Mouse (Mus musculus) heart, embryonic 16.5 days (tissue): ENCODE measurements around the gene Mtfp1. TPM values are rescaled to one million over a fixed set of nuclear protein-coding genes. Genes with fewer than 3 reads are reported as not detected.

Experiments used
- ATAC-seq: fragments of 200-750 bp; cut with Nextera tagmentation; replicated peaks from 2 replicates; pipeline ENCODE4 v1.8.0; 2017; ENCODE audit warnings: moderate number of reproducible peaks; ENCODE audit not compliant: insufficient read depth, low FRiP score; ENCODE audit errors: extremely low read depth
- H3K27ac ChIP-seq: fragments of 300-500 bp; sonication (generic); 2 replicates; pipeline ENCODE4 v1.5.1; 2014; ENCODE audit warnings: mild to moderate bottlenecking, low read length, control low read depth, moderate library complexity
- H3K27me3 ChIP-seq: fragments of 300-500 bp; sonication (generic); 2 replicates; pipeline ENCODE4 v1.6.1; 2014; ENCODE audit warnings: low read length, mixed read lengths; ENCODE audit not compliant: control insufficient read depth, insufficient read depth
- H3K36me3 ChIP-seq: fragments of 300-500 bp; sonication (generic); 2 replicates; pipeline ENCODE4 v1.6.1; 2014; ENCODE audit not compliant: control insufficient read depth, insufficient read depth
- H3K4me1 ChIP-seq: fragments of 300-500 bp; sonication (generic); 2 replicates; pipeline ENCODE4 v1.6.1; 2014; ENCODE audit warnings: low read length, mixed read lengths; ENCODE audit not compliant: control insufficient read depth, insufficient read depth
- H3K4me2 ChIP-seq: fragments of 300-500 bp; sonication (generic); 2 replicates; pipeline ENCODE4 v1.6.1; 2014; ENCODE audit warnings: low read depth, mild to moderate bottlenecking, control low read depth, low read length
- H3K4me3 ChIP-seq: fragments of 300-500 bp; sonication (generic); 2 replicates; pipeline ENCODE4 v1.5.1; 2014; ENCODE audit warnings: mild to moderate bottlenecking, control low read depth, low read length
- H3K9ac ChIP-seq: fragments of 300-500 bp; sonication (generic); 2 replicates; pipeline ENCODE4 v1.6.1; 2014; ENCODE audit warnings: low read length, control low read depth
- H3K9me3 ChIP-seq: fragments of 300-500 bp; sonication (generic); replicated peaks from 2 replicates; pipeline ENCODE4 v1.6.1; 2016; ENCODE audit warnings: low read length; ENCODE audit not compliant: control insufficient read depth
- WGBS: fragments of 180-500 bp; shearing (Covaris S2); extraction: QIAGEN DNeasy Blood & Tissue Kit; methylation state at CpG from one replicate; pipeline ENCODE4 v1.1.7; 2014; 5-methylcytosine and 5-hydroxymethylcytosine counted together
- microRNA-seq: library from miRNA; unstranded; fragments of <30 nt; microRNA quantifications from one replicate; pipeline ENCODE4, GENCODE M21; 2017
- polyA plus RNA-seq: library from polyadenylated mRNA; unstranded; fragments of >200 nt; fragmentation: Nextera tagmentation; extraction: Ambion mirVana; gene quantifications from 2 replicates; pipeline ENCODE4 v1.2.1, GENCODE M21; 2015

The Mtfp1 gene
- polyA plus RNA-seq, 1 experiment from 2014 or later = 41.6 TPM

DNA sequence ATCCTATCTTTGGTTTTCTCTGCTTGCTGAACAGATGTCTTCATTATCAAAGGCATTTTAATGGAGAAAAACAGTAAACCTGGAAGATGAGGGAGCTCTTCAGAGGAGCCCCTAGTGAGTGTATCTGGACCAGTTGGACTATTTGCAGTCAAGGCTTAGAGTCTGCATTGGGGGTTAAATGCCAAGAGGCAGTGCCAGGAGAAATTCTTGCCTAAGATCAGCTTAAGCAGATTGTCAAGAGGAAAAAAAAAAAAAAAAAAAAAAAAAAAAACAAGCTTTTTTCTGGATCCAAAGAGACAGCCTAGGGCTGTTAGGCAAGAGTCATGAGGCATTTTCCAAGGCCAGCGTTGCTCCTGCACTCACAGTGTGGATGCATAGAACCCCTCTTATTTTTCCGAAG lies 47.5 kb downstream of the Mtfp1 start:
- WGBS = 85% methylated on average over 2 of the region's 2 CpGs
- H3K4me2 ChIP-seq = no peak overlapping the region
- no peak for ATAC-seq

DNA sequence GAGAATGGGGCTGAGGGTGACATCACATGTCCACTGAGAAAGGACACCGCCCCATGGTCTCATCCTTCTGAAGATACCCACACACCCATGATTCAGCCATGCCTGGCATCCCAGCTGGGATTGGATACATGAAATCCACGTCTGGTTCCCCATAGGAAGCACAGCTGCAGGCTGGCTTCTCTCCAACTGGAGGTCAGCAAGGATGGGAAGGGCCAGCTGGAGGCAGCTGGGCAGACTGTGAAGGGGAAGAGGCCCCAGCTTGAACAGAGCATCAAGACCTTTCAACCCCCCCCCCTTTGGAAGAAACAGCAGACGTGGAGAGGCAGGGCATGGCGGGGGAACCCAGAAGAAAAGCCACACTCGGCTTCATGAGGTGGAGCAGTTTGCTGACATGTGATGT lies 48.7 kb downstream of the Mtfp1 start:
- no peak for ATAC-seq
- H3K27ac ChIP-seq = no peak overlapping the region
- H3K27me3 ChIP-seq = no peaks in the 10 kb centered on the region
- H3K4me3 ChIP-seq = no peak overlapping the region
- no peaks in the 10 kb centered on the region for H3K36me3 ChIP-seq
- H3K9ac ChIP-seq = no peak overlapping the region
- WGBS = 61% methylated on average over 5 of the region's 5 CpGs
- 0 out of 2 replicates have a peak, but pooled peaks cover 2% of the 10 kb centered on the region for H3K9me3 ChIP-seq
- H3K4me1 ChIP-seq = no peaks in the 10 kb centered on the region
- no peak overlapping the region for H3K4me2 ChIP-seq

More for the DNA sequence above, 47.5 kb downstream of the Mtfp1 start:
- Histone ChIP-seq H3K9ac (no peak overlapping the region), H3K9me3 (0 out of 2 replicates have a peak, but pooled peaks cover 2% of the 10 kb centered on the region), H3K4me1 (no peaks in the 10 kb centered on the region), H3K36me3 (no peaks in the 10 kb centered on the region), H3K4me3 (no peak overlapping the region), H3K27me3 (no peaks in the 10 kb centered on the region), H3K27ac (no peak overlapping the region)

DNA sequence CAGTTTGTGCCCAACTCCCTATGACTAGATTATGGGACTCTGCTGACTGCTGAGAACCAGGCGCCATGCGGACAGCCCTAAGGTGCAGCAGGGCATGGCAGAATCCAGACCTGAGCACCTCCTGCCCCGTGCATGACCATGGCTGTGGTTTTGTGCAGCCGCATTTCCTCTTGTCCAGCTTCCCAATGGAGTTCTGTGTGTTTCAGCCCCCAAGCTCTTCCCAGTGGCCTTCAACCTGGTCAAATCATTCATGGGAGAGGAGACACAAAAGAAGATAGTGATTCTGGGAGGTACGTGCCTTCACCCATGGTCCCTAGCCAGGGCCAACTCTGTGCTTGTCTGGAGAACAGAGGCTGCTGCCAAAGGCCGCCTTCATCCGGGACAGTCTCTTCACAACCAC lies 52.2 kb downstream of the Mtfp1 start:
- Histone ChIP-seq H3K27me3 (no peaks in the 10 kb centered on the region), H3K36me3 (no peaks in the 10 kb centered on the region), H3K4me1 (no peaks in the 10 kb centered on the region), H3K9me3 (no peaks in the 10 kb centered on the region), H3K27ac (no peak overlapping the region), H3K4me2 (no peak overlapping the region), H3K9ac (no peak overlapping the region), H3K4me3 (no peak overlapping the region)
- ATAC-seq = no peak
- WGBS = 86% methylated on average over 7 of the region's 7 CpGs

Small RNA genes within 50 kb of the gene (microRNA-seq; reads per million reads assigned to microRNA genes)
- 1.4 reads per million for gene Mir3060

Other genes with a start within 250 kb of the Mtfp1 start
- 1.3 and 1.6 TPM in 2 replicates for gene Osbp2, start 231.5 kb downstream of the Mtfp1 start, polyA plus RNA-seq
- 0.17 and 0.22 TPM in 2 replicates for gene 4921536K21Rik, start 200.3 kb downstream of the Mtfp1 start, polyA plus RNA-seq
- gene Dusp18, start 200.2 kb downstream of the Mtfp1 start, polyA plus RNA-seq = 13.0 and 13.1 TPM in 2 replicates
- gene Slc35e4, start 180.8 kb downstream of the Mtfp1 start, polyA plus RNA-seq = 4.2 and 4.3 TPM in 2 replicates
- gene Tcn2, start 163.3 kb downstream of the Mtfp1 start, polyA plus RNA-seq = 70.5 and 70.6 TPM in 2 replicates
- gene Pes1, start 131.5 kb downstream of the Mtfp1 start, polyA plus RNA-seq = 50.0 and 57.9 TPM in 2 replicates
- gene 4930556J24Rik, start 118.7 kb downstream of the Mtfp1 start, polyA plus RNA-seq = 0.12 TPM in 2 replicates
- gene Gal3st1, start 111.8 kb downstream of the Mtfp1 start, polyA plus RNA-seq = 0.74 and 1.4 TPM in 2 replicates
- gene Sec14l4, start 64.0 kb downstream of the Mtfp1 start, polyA plus RNA-seq = 0.38 and 2.1 TPM in 2 replicates
- gene Sec14l3, start 30.6 kb downstream of the Mtfp1 start, polyA plus RNA-seq = 2.1 and 4.8 TPM in 2 replicates
- 0.42 and 0.97 TPM in 2 replicates for gene Sec14l2, start 28.0 kb upstream of the Mtfp1 start, polyA plus RNA-seq
- gene Rnf215, start 39.8 kb upstream of the Mtfp1 start, polyA plus RNA-seq = 19.2 and 20.6 TPM in 2 replicates
- 4.5 and 5.0 TPM in 2 replicates for gene Ccdc157, start 64.8 kb upstream of the Mtfp1 start, polyA plus RNA-seq
- 31.1 and 34.1 TPM in 2 replicates for gene Sf3a1, start 64.9 kb upstream of the Mtfp1 start, polyA plus RNA-seq
- 19.4 and 20.9 TPM in 2 replicates for gene Tbc1d10a, start 91.3 kb upstream of the Mtfp1 start, polyA plus RNA-seq
- 10.0 and 14.0 TPM in 2 replicates for gene Castor1, start 122.8 kb upstream of the Mtfp1 start, polyA plus RNA-seq
- gene Osm, start 141.0 kb upstream of the Mtfp1 start, polyA plus RNA-seq = 0.21 and 0.33 TPM in 2 replicates
- gene Lif, start 162.1 kb upstream of the Mtfp1 start, polyA plus RNA-seq = 0.15 and 0.20 TPM in 2 replicates